Mouse (Mus musculus): Measurements from ENCODE around the gene Lrrfip1.

Gene Lrrfip1

GRCm38 (mm10) chr1:91085686-91086085 is 87.1 kb downstream of the Lrrfip1 start:
- peak; percentile 20 for DNase-seq (ENCODE audit: low read depth, low spot score)

- no peak for DNase-seq (ENCODE audit: low read depth, low spot score)
These were observed 87.8 kb downstream of the Lrrfip1 start for GRCm38 (mm10) chr1:91086325-91086724.

- no peak for DNase-seq (ENCODE audit: low read depth, low spot score)
These were observed 88.2 kb downstream of the Lrrfip1 start for GRCm38 (mm10) chr1:91086748-91087147.

GRCm38 (mm10) chr1:91088027-91088426 is 89.5 kb downstream of the Lrrfip1 start:
- DNase-seq (ENCODE audit: low read depth, low spot score): no peak

- no peak for DNase-seq (ENCODE audit: low read depth, low spot score)
These were observed 90.4 kb downstream of the Lrrfip1 start for GRCm38 (mm10) chr1:91088941-91089340.

GRCm38 (mm10) chr1:91090456-91090855 is 91.9 kb downstream of the Lrrfip1 start:
- no peak for DNase-seq (ENCODE audit: low read depth, low spot score)

- no peak for DNase-seq (ENCODE audit: low read depth, low spot score)
These were observed 93.9 kb downstream of the Lrrfip1 start for GRCm38 (mm10) chr1:91092451-91092850.

GRCm38 (mm10) chr1:91093296-91093695 is 94.8 kb downstream of the Lrrfip1 start:
- DNase-seq (ENCODE audit: low read depth, low spot score): no peak

GRCm38 (mm10) chr1:91094001-91094400 is 95.5 kb downstream of the Lrrfip1 start:
- no peak for DNase-seq (ENCODE audit: low read depth, low spot score)

GRCm38 (mm10) chr1:91095258-91095657 is 96.7 kb downstream of the Lrrfip1 start:
- DNase-seq (ENCODE audit: low read depth, low spot score): no peak

- no peak for DNase-seq (ENCODE audit: low read depth, low spot score)
These were observed 97.3 kb downstream of the Lrrfip1 start for GRCm38 (mm10) chr1:91095853-91096252.

- DNase-seq (ENCODE audit: low read depth, low spot score): no peak
These were observed 98.0 kb downstream of the Lrrfip1 start for GRCm38 (mm10) chr1:91096490-91096889.

- DNase-seq (ENCODE audit: low read depth, low spot score): no peak
These were observed 98.8 kb downstream of the Lrrfip1 start for GRCm38 (mm10) chr1:91097283-91097834.

- peak; percentile 73 for DNase-seq (ENCODE audit: low read depth, low spot score)
These were observed 100.3 kb downstream of the Lrrfip1 start for GRCm38 (mm10) chr1:91098887-91099286.

GRCm38 (mm10) chr1:91101709-91102440 is 103.3 kb downstream of the Lrrfip1 start:
- no peak for DNase-seq (ENCODE audit: low read depth, low spot score)

GRCm38 (mm10) chr1:91103366-91103983 is 104.9 kb downstream of the Lrrfip1 start:
- DNase-seq (ENCODE audit: low read depth, low spot score): no peak

GRCm38 (mm10) chr1:91107548-91107947 is 109.0 kb downstream of the Lrrfip1 start:
- no peak for DNase-seq (ENCODE audit: low read depth, low spot score)

GRCm38 (mm10) chr1:91109302-91109701 is 110.8 kb downstream of the Lrrfip1 start:
- no peak for DNase-seq (ENCODE audit: low read depth, low spot score)

GRCm38 (mm10) chr1:91112171-91112570 is 113.6 kb downstream of the Lrrfip1 start:
- no peak for DNase-seq (ENCODE audit: low read depth, low spot score)

GRCm38 (mm10) chr1:91112606-91113005 is 114.1 kb downstream of the Lrrfip1 start:
- DNase-seq (ENCODE audit: low read depth, low spot score): no peak

GRCm38 (mm10) chr1:91122121-91122520 is 123.6 kb downstream of the Lrrfip1 start:
- no peak for DNase-seq (ENCODE audit: low read depth, low spot score)

- DNase-seq (ENCODE audit: low read depth, low spot score): no peak
These were observed 124.5 kb downstream of the Lrrfip1 start for GRCm38 (mm10) chr1:91123004-91123403.

GRCm38 (mm10) chr1:91123466-91123865 is 124.9 kb downstream of the Lrrfip1 start:
- DNase-seq (ENCODE audit: low read depth, low spot score): no peak
